Mouse (Mus musculus): ENCODE measurements around the gene Pxylp1. TPM values are rescaled to one million over a fixed set of nuclear protein-coding genes. Genes with fewer than 3 reads are reported as not detected.
"Not testable (repeated sequence)": the region's sequence is repeated elsewhere in the genome, so short reads cannot be mapped to it uniquely, and the experiment has no call there.

Pxylp1 gene
- total RNA-seq (2015; ENCODE audit: low replicate concordance) (26.8 and 27.1 TPM in 2 replicates), total RNA-seq (2017; ENCODE audit: low replicate concordance) (13.5 and 16.6 TPM in 2 replicates)

DNA sequence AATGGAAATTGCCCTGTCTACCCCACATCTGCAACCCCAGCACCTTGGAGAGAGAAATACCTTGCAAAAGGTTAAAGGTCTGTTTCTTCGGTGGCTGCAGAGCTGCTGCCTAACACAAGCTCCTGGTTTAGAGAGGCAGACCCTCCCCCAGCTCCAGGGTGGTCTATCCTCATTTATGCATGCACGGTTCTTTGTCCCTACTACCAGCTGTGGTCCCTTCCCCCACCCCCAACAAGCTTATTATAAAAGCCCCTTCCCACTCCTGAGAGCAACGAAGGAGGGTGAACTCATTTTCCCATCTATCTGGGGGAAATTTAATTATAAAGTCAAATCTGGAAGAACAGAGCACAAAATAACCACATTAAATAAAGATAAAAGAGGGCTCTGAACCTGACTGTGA lies at the start of gene Pxylp1:
Gene Pxylp1 (minus strand): TSS at position 124 of the 400 bp plus-strand sequence.
- ATAC-seq (replicated peaks; ENCODE audit: low FRiP score, poor library complexity, severe bottlenecking) = no peak

DNA sequence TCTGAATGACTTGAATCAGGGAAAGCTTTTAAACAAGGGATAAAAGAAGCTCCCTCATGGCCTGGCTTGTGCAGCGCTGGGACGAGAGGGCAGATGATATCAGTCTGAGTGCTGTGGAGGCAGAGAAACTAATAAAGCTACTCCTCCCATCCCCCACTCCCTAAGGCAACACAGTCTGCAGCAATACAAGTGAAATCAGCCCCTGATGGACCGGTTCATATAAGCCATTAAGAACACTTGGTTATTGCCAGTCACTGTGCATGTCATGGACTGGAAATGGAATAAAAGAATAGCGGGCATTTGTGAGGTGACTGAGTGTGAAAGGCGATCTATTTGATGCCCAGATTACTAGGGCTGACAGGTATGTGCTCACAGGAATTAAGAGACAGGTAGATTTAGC lies 46.4 kb upstream of the Pxylp1 start:
- no peak for ATAC-seq (replicated peaks; ENCODE audit: low FRiP score, poor library complexity, severe bottlenecking)

DNA sequence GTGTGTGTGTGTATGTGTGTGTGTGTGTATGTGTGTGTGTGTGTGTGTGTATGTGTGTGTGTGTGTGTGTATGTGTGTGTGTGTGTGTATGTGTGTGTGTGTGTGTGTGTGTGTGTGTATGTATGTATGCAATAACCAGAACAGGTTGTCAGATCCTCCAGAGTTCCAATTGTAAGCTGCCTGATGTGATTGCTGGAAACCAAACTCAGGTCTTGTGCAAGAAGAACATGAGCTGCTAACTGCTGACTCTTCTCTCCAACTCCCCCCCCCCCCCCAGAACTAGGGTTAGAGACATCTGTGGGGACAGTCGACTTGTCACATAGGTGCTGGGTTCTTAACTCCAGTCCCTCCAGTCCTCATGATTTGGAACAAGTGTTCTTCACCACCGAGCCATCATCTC lies 44.0 kb upstream of the Pxylp1 start:
- not testable (repeated sequence) for ATAC-seq (replicated peaks; ENCODE audit: low FRiP score, poor library complexity, severe bottlenecking)

DNA sequence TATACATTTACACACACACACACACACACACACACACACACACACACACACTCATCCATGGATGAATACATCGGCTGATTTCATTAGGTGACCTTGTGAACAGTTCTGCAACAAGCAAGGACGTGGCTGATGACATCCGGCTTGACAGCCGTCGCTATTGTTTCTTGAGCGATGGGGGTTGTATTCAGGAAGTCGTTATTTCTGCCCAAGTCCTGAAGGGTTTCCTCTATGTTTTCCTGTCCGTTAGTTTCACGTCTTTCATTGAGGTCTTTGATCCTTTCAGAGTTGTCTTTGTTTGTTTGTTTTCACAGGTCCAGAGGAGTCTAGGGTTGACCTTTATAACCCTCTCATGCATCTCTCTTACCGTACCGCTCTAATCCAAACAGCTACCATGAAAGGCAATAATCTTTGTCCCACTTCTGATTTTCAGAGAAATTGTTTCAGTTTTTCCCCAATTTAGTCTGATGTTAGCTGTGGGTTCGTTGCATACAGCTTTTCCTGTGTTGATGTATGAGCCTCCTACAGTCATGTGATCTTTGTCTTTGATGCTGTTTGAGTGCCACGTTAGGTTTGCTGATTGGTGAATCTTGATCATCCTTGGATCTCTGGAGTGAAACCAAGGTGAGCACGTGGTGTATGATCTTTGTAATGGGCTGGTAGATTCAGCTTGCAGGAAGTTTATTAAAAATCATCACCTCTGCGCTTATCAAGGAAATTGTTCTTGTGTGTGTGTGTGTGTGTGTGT lies 43.3 kb upstream of the Pxylp1 start:
- no peak for ATAC-seq (replicated peaks; ENCODE audit: low FRiP score, poor library complexity, severe bottlenecking)

GRCm38 (mm10) chr9:96934816-96935215 lies 42.3 kb upstream of the Pxylp1 start:
- no peak for ATAC-seq (replicated peaks; ENCODE audit: low FRiP score, poor library complexity, severe bottlenecking)

- ATAC-seq (replicated peaks; ENCODE audit: low FRiP score, poor library complexity, severe bottlenecking) = no peak
Measured at GRCm38 (mm10) chr9:96932751-96933150, 40.3 kb upstream of the Pxylp1 start.

DNA sequence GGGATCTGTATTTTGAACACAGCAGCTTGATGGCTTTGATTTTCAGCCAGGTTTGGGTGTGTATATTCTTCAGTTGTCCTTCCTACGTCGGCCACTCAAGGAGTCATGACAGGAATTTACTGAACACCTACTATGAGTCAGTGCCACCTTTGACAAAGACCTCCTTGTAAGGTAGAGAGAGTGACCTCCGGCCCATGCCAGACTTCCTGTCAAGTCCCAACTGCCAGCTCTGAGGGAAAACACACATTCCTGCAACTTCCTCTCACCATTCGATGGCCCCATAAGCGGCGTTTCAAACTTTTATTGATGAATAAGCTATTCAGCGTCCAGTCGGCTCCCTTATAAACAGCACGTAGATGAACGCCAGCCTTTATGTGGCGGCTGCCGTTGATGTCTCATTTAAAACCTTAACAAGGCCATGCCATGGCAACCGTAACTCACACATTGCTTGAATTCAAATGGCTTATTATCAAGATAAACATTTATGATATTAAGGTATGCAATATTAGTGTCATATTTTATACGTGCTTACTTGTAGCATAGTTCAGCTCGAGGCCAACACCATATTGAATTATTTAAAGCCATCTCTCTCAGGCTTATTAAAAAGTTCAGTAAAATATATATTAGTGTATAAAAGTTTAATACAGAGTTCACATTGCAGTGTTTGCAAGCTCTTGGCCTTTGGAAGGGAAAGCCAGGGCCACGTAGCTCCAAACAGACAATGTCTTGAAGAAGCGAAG lies 31.3 kb upstream of the Pxylp1 start:
- no peak for ATAC-seq (replicated peaks; ENCODE audit: low FRiP score, poor library complexity, severe bottlenecking)

DNA sequence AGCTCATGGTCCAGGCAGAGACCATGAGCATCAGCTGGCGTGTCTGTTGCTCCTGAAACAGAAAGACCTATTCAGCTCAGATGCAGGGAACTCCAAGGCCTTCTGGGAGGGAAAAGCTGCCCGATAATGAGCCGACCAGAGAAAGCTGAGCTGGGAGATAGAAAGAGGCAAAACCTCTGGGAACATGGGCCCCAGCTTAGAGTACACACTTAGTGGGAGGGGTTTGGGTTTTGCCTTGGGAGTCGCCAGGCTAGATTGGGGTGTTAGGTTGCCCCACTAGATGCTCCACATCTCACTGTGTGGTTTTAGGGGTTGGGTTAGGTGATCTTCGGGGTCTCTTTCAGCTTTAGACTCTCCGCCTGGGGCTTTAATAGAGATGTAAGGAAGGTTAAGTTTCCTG lies 30.6 kb upstream of the Pxylp1 start:
- ATAC-seq (replicated peaks; ENCODE audit: low FRiP score, poor library complexity, severe bottlenecking) = no peak

DNA sequence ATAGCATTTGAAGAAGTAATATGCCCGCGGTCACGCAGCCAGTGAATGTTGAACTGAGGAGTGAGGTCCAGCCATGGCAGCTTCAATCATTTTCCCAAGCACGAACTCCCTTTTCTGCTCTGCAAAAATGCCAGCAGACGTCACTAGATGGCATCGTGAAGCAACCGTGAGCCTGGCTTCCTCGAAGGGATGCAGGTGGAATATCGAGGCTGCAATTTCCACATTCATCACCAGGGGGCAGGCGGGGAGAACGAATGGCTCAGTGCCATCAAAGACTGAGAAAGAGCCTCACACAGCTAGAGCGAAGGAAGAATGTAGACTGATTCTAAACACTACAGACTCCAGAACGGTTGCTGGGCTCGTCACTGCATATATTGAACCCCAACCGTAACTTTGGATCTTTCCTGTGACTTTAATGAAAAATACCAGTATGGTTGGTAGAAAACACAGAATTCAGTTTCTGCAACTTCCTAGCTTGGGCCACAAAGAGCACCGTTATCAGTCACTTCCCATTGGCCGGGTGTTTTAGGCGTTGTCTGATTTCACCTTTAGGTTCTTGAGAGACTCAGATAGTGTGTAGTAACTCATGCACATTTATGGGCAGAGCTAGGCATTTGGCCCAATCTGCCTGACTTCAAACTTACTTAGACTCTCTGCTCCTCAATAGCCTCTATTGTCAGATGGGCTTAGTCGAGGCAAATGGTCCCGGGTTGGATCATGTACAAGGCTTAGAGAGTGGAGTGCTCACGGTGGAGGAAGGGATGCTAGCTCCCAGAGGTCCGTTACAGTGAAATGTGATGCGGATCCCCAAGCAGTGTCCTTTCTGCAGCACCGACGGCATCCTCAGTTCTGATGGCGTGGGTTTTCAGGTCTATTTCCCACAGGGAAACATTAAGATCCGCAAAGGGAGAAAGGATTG lies 24.4 kb upstream of the Pxylp1 start:
- peak; percentile 67; the same call in 1 of the 2 replicates for ATAC-seq (replicated peaks; ENCODE audit: low FRiP score, poor library complexity, severe bottlenecking)

- no peak for ATAC-seq (replicated peaks; ENCODE audit: low FRiP score, poor library complexity, severe bottlenecking)
Measured at GRCm38 (mm10) chr9:96916076-96916475, 23.6 kb upstream of the Pxylp1 start.

DNA sequence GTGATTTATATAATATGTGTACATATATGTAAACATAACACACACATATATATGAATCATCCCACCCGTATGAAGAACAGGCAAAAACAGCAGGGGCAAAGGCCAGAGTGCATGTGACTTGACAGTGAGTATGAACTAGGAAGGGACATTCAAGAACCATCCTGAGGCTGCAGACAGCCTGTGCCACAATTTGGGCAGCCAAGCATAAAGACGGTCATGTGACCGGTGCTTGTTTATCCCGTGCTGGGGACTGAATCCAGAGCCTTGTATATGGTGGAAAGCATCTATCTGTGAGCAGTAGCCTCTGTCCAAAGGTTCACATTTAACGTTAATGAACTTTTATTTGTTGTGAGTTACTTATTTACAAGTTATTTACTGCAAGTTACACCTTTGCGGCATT lies 22.4 kb upstream of the Pxylp1 start:
- ATAC-seq (replicated peaks; ENCODE audit: low FRiP score, poor library complexity, severe bottlenecking) = no peak

DNA sequence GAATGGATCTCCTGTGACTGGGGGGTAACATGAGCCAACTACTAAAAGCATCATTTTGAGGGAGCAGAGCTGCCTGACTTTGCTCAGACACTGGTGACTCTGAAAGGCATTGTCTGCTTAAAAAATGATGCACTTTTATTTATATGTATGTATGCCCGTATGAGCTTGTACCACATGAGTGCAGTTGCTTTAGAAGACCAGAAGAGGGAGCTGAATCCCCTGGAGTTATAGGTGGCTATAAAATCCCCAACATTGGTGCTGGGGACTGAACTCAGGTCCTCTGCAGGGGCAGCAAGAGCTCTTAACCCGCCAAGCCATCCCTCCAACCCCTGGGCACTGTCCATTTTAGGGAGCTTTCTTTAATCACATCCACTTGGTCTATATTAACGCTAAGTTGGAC lies 21.5 kb upstream of the Pxylp1 start:
- ATAC-seq (replicated peaks; ENCODE audit: low FRiP score, poor library complexity, severe bottlenecking) = no peak

DNA sequence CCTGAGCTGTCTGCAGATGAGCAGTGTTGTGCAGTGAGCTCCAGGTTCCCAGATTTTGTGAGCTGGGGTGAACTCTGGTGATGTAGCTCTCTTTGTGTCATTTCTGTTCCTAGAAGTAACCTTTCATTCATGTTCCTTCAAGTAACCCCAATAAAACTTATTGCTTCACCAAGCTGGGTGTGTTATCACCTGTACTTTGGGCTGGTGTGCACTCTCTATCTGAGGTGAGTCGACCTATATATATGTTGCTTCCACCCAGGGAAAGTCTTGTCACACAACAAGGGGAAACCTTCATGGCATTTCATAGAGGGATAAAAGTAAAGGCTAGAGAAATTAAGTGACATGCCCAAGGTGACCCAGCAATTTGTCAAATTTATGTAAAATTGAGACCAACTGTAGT lies 17.0 kb upstream of the Pxylp1 start:
- no peak for ATAC-seq (replicated peaks; ENCODE audit: low FRiP score, poor library complexity, severe bottlenecking)

DNA sequence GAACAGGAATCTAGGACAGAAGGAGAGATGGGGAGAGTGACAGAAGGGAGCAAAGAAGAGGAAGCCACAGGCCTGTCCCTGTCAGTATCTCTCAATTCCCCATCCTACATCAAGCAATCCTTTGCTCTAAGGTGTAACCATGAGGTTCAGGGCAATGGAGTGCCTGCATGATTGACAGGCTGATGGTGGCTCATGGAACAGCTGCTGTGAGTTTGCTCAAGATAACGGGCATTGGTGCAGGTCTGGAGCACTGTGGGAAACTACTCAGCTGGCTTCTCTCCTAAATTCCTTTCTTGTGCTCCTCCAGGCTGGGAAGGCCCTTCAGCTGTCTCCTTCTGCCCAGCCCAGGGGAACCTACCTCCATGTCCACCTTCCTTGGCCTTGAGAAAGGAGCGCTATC lies 16.3 kb upstream of the Pxylp1 start:
- no peak for ATAC-seq (replicated peaks; ENCODE audit: low FRiP score, poor library complexity, severe bottlenecking)

GRCm38 (mm10) chr9:96904360-96905355 lies 12.2 kb upstream of the Pxylp1 start:
- no peak for ATAC-seq (replicated peaks; ENCODE audit: low FRiP score, poor library complexity, severe bottlenecking)

DNA sequence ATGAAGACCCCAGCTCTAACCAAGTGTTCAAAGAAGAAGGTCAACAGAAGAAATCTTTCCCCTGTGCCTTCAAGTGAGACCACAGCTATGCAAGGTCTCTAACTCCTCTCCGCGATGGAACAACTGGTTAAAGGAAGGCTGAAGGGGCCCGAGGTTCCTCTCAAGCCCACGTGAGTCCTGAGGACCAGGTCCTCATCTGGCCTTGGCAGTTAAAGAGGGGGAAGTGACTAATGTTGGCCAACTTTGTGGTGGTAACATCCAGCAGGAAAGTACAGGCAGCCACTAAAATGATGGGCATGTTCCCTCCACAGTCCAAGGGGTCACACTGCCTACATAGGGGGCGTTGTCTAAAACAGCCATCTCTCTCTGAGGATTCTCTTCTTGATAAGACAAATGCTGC lies 7.2 kb upstream of the Pxylp1 start:
- no peak for ATAC-seq (replicated peaks; ENCODE audit: low FRiP score, poor library complexity, severe bottlenecking)

GRCm38 (mm10) chr9:96899004-96899403 lies 6.5 kb upstream of the Pxylp1 start:
- no peak for ATAC-seq (replicated peaks; ENCODE audit: low FRiP score, poor library complexity, severe bottlenecking)

DNA sequence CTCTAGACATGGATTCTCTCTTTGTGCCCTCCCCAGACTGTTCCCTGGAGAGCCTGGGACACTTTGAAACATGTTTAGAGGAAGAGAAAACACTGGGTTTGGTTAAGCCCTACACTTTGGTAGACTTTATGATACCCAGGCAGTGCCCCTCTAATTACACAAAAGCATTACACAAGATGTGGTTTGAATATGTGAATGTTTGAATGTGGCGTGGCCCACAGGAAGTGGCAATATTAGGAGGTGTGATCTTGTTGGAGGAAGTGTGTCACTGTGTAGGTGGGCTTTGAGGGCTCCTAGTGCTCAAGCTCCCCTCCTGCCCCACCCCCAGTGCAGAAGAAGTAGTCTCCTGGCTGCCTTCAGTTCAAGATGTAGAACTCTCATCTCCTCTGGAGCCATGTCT lies 4.2 kb upstream of the Pxylp1 start:
- ATAC-seq (replicated peaks; ENCODE audit: low FRiP score, poor library complexity, severe bottlenecking) = no peak

- no peak for ATAC-seq (replicated peaks; ENCODE audit: low FRiP score, poor library complexity, severe bottlenecking)
Measured at GRCm38 (mm10) chr9:96893582-96893981, 1.1 kb upstream of the Pxylp1 start.
